Mouse (Mus musculus) right cerebral cortex, adult 18-20 months (tissue): Measurements from ENCODE around the gene Elavl1.
"Not testable (repeated sequence)": the region's sequence is repeated elsewhere in the genome, so short reads cannot be mapped to it uniquely, and the experiment has no call there.

Experiments
- DNase-seq: peaks from one replicate; pipeline ENCODE4 v3.0.0; 2022; ENCODE audit warnings: mixed read lengths

Elavl1 gene

GRCm38 (mm10) chr8:4324983-4325750 lies at the start of gene Elavl1, which contains the start of gene Ccl25:
Gene Elavl1, minus strand, starts transcription at chr8:4325413.
Gene Ccl25, plus strand, starts transcription at chr8:4325210.
- peak; percentile 98 for DNase-seq

- no peak for DNase-seq
These were observed 47.4 kb upstream of the Elavl1 start for GRCm38 (mm10) chr8:4372657-4373056.

GRCm38 (mm10) chr8:4370078-4370477 lies 44.9 kb upstream of the Elavl1 start:
- DNase-seq = no peak

- DNase-seq = no peak
These were observed 43.3 kb upstream of the Elavl1 start for GRCm38 (mm10) chr8:4368470-4368869.

GRCm38 (mm10) chr8:4367808-4368207 lies 42.6 kb upstream of the Elavl1 start:
- peak; percentile 29 for DNase-seq

GRCm38 (mm10) chr8:4366189-4366588 lies 41.0 kb upstream of the Elavl1 start:
- DNase-seq = no peak

GRCm38 (mm10) chr8:4360922-4361321 lies 35.7 kb upstream of the Elavl1 start:
- DNase-seq = no peak

- DNase-seq = no peak
These were observed 34.1 kb upstream of the Elavl1 start for GRCm38 (mm10) chr8:4359362-4359761.

GRCm38 (mm10) chr8:4355455-4355854 lies 30.2 kb upstream of the Elavl1 start:
- DNase-seq = no peak

- no peak for DNase-seq
These were observed 29.3 kb upstream of the Elavl1 start for GRCm38 (mm10) chr8:4354516-4354915.

- DNase-seq = no peak
These were observed 28.5 kb upstream of the Elavl1 start for GRCm38 (mm10) chr8:4353741-4354140.

GRCm38 (mm10) chr8:4352562-4352961 lies 27.3 kb upstream of the Elavl1 start:
- not testable (repeated sequence) for DNase-seq

- DNase-seq = no peak
These were observed 25.4 kb upstream of the Elavl1 start for GRCm38 (mm10) chr8:4350618-4351017.

- no peak for DNase-seq
These were observed 24.1 kb upstream of the Elavl1 start for GRCm38 (mm10) chr8:4349335-4349734.

GRCm38 (mm10) chr8:4348275-4348674 lies 23.1 kb upstream of the Elavl1 start:
- DNase-seq = no peak

- DNase-seq = no peak
These were observed 22.4 kb upstream of the Elavl1 start for GRCm38 (mm10) chr8:4347661-4348060.

- DNase-seq = no peak
These were observed 15.0 kb upstream of the Elavl1 start for GRCm38 (mm10) chr8:4340207-4340606.

GRCm38 (mm10) chr8:4335678-4336077 lies 10.5 kb upstream of the Elavl1 start:
- no peak for DNase-seq

GRCm38 (mm10) chr8:4333966-4334365 lies 8.8 kb upstream of the Elavl1 start:
- no peak for DNase-seq

GRCm38 (mm10) chr8:4329000-4329399 lies 3.8 kb upstream of the Elavl1 start:
- DNase-seq = no peak

- no peak for DNase-seq
These were observed 481 bp upstream of the Elavl1 start for GRCm38 (mm10) chr8:4325751-4326036.

GRCm38 (mm10) chr8:4324525-4324924 lies 688 bp downstream of the Elavl1 start:
- DNase-seq = no peak

- no peak for DNase-seq
These were observed 1.3 kb downstream of the Elavl1 start for GRCm38 (mm10) chr8:4323917-4324316.

- peak; percentile 79 for DNase-seq
These were observed 2.7 kb downstream of the Elavl1 start for GRCm38 (mm10) chr8:4322470-4322869.

- DNase-seq = no peak
These were observed 4.2 kb downstream of the Elavl1 start for GRCm38 (mm10) chr8:4321031-4321430.
